Mouse (Mus musculus) megakaryocyte, adult 5-6 weeks (primary cell): ENCODE measurements at regions not wholly inside any gene's neighbourhood (a gene's known extent, or its start where the extent isn't known, plus 50 kb on each side); places are given as distances from the start of the nearest gene placed in this dataset.

ENCODE experiments used
- ATAC-seq: 2 replicates; pipeline ENCODE4 v1.8.0; 2016; ENCODE audit warnings: mild to moderate bottlenecking, inconsistent platforms; ENCODE audit not compliant: poor library complexity, severe bottlenecking

GRCm38 (mm10) chr13:72800546-72800945, 171.9 kb downstream of the Irx2 start:
- no peak for ATAC-seq

GRCm38 (mm10) chr13:72803374-72803773, 174.8 kb downstream of the Irx2 start:
- ATAC-seq: no peak

- no peak for ATAC-seq
These were observed 180.6 kb downstream of the Irx2 start for GRCm38 (mm10) chr13:72809226-72809625.

- ATAC-seq: no peak
These were observed 182.0 kb downstream of the Irx2 start for GRCm38 (mm10) chr13:72810626-72811025.

- ATAC-seq: no peak
These were observed 186.0 kb downstream of the Irx2 start for GRCm38 (mm10) chr13:72814616-72815015.

- no peak for ATAC-seq
These were observed 186.8 kb downstream of the Irx2 start for GRCm38 (mm10) chr13:72815236-72815932.

GRCm38 (mm10) chr13:72815933-72816553, 187.4 kb downstream of the Irx2 start:
- no peak for ATAC-seq

GRCm38 (mm10) chr13:72816856-72817255, 188.2 kb downstream of the Irx2 start:
- ATAC-seq: no peak

GRCm38 (mm10) chr13:72817521-72817920, 188.9 kb downstream of the Irx2 start:
- no peak for ATAC-seq

- no peak for ATAC-seq
These were observed 189.3 kb downstream of the Irx2 start for GRCm38 (mm10) chr13:72817930-72818329.

GRCm38 (mm10) chr13:72826613-72827012, 198.0 kb downstream of the Irx2 start:
- ATAC-seq: no peak

- no peak for ATAC-seq
These were observed 200.7 kb downstream of the Irx2 start for GRCm38 (mm10) chr13:72829331-72829730.

- no peak for ATAC-seq
These were observed 204.7 kb downstream of the Irx2 start for GRCm38 (mm10) chr13:72833326-72833725.

- ATAC-seq: no peak
These were observed 208.4 kb downstream of the Irx2 start for GRCm38 (mm10) chr13:72837016-72837415.

- no peak for ATAC-seq
These were observed 219.5 kb downstream of the Irx2 start for GRCm38 (mm10) chr13:72848097-72848496.

GRCm38 (mm10) chr13:72849841-72850240, 221.2 kb downstream of the Irx2 start:
- no peak for ATAC-seq

GRCm38 (mm10) chr13:72852896-72853295, 224.3 kb downstream of the Irx2 start:
- ATAC-seq: no peak

GRCm38 (mm10) chr13:72875921-72876320, 247.3 kb downstream of the Irx2 start:
- no peak for ATAC-seq

GRCm38 (mm10) chr13:72894982-72895381, 266.4 kb downstream of the Irx2 start:
- ATAC-seq: no peak

- ATAC-seq: no peak
These were observed 274.0 kb downstream of the Irx2 start for GRCm38 (mm10) chr13:72902576-72902975.

- ATAC-seq: no peak
These were observed 290.3 kb downstream of the Irx2 start for GRCm38 (mm10) chr13:72918895-72919294.

GRCm38 (mm10) chr13:72920368-72920767, 291.7 kb downstream of the Irx2 start:
- ATAC-seq: no peak
